Mouse (Mus musculus) MEL (cell line): ENCODE measurements at regions not wholly inside any gene's neighbourhood (a gene's known extent, or its start where the extent isn't known, plus 50 kb on each side); places are given as distances from the start of the nearest gene placed in this dataset.

Experiments used
- DNase-seq: peaks from one replicate; pipeline ENCODE4 v3.0.0; 2011; ENCODE audit warnings: low read depth, low spot score
- H3K27ac ChIP-seq: 2 replicates; pipeline ENCODE4 v1.5.1; 2012; ENCODE audit warnings: low read depth, mild to moderate bottlenecking, control low read depth, low read length, moderate library complexity; ENCODE audit not compliant: control insufficient read depth
- H3K27me3 ChIP-seq, 2 experiments: fragments of 150-350 bp in 1 of 2; sonication (generic) in 1 of 2; 2 replicates each; pipeline ENCODE4 v1.6.1; 2012; ENCODE audit warnings: low read length in 2 of 2, mild to moderate bottlenecking in 2 of 2, improper control_type of control experiment in 1 of 2, moderate library complexity in 1 of 2; ENCODE audit not compliant: insufficient read depth in 2 of 2, control insufficient read depth in 1 of 2
- H3K36me3 ChIP-seq, 2 experiments: 2 replicates each; pipeline ENCODE4 v1.6.1; 2012 to 2014; ENCODE audit warnings: low read length in 2 of 2, improper control_type of control experiment in 1 of 2, inconsistent platforms in 1 of 2, mild to moderate bottlenecking in 1 of 2; ENCODE audit not compliant: insufficient read depth in 2 of 2, control insufficient read depth in 1 of 2
- H3K4me1 ChIP-seq, 2 experiments: fragments of 150-350 bp in 1 of 2; sonication (generic) in 1 of 2; 2 replicates each; pipeline ENCODE4 v1.6.1; 2012; ENCODE audit warnings: low read length in 2 of 2, improper control_type of control experiment in 1 of 2, mild to moderate bottlenecking in 1 of 2; ENCODE audit not compliant: insufficient read depth in 2 of 2, control insufficient read depth in 1 of 2
- H3K4me3 ChIP-seq, 2 experiments: fragments of 150-350 bp in 1 of 2; sonication (generic) in 1 of 2; 2 replicates each; pipeline ENCODE4 v1.5.1; 2012; ENCODE audit warnings: low read depth in 2 of 2, low read length in 2 of 2, mild to moderate bottlenecking in 2 of 2, moderate library complexity in 2 of 2, control low read depth in 1 of 2, improper control_type of control experiment in 1 of 2; ENCODE audit not compliant: control insufficient read depth in 1 of 2, insufficient read depth in 1 of 2
- H3K79me2 ChIP-seq: 2 replicates; pipeline ENCODE4 v1.6.1; 2012; ENCODE audit warnings: mild to moderate bottlenecking, low read length, moderate library complexity; ENCODE audit not compliant: control insufficient read depth, poor library complexity, insufficient read depth
- H3K9ac ChIP-seq: 2 replicates; pipeline ENCODE4 v1.6.1; 2012; ENCODE audit warnings: low read depth, mild to moderate bottlenecking, control low read depth, low read length, moderate library complexity; ENCODE audit not compliant: control insufficient read depth, poor library complexity, severe bottlenecking
- H3K9me3 ChIP-seq: fragments of 150-350 bp; sonication (generic); replicated peaks from 2 replicates; pipeline ENCODE4 v1.6.1; 2012; ENCODE audit warnings: mild to moderate bottlenecking, low read length, improper control_type of control experiment, moderate library complexity; ENCODE audit not compliant: insufficient read depth
- CHD2 ChIP-seq: IDR thresholded peaks from 2 replicates; pipeline ENCODE4 v1.6.1; 2011; ENCODE audit warnings: low read length, improper control_type of control experiment
- CTCF ChIP-seq, 3 experiments: IDR thresholded peaks in 2 of 3; conservative IDR thresholded peaks in 1 of 3; 2 replicates each; pipeline ENCODE4 v1.5.1; 2011 to 2012; ENCODE audit warnings: low read length in 3 of 3, low read depth in 2 of 3, mild to moderate bottlenecking in 2 of 3, improper control_type of control experiment in 1 of 3, inconsistent platforms in 1 of 3, mixed read lengths in 1 of 3, moderate library complexity in 1 of 3; ENCODE audit not compliant: control insufficient read depth in 1 of 3, insufficient read depth in 1 of 3, poor library complexity in 1 of 3, severe bottlenecking in 1 of 3
- EP300 ChIP-seq, 2 experiments: IDR thresholded peaks; 2 replicates each; pipeline ENCODE4 v1.6.1; 2011; ENCODE audit warnings: improper control_type of control experiment in 2 of 2, low read length in 2 of 2, low read depth in 1 of 2, mild to moderate bottlenecking in 1 of 2
- ETS1 ChIP-seq: IDR thresholded peaks from 2 replicates; pipeline ENCODE4 v1.6.1; 2012; ENCODE audit warnings: low read depth, mild to moderate bottlenecking, inconsistent platforms, low read length, improper control_type of control experiment, moderate library complexity
- GABPA ChIP-seq: IDR thresholded peaks from 2 replicates; pipeline ENCODE4 v1.6.1; 2012; ENCODE audit warnings: low read depth, mild to moderate bottlenecking, inconsistent platforms, low read length, improper control_type of control experiment, moderate library complexity
- GATA1 ChIP-seq: IDR thresholded peaks from 2 replicates; pipeline ENCODE4 v1.6.1; 2011; ENCODE audit warnings: low read depth, low read length, improper control_type of control experiment
- HCFC1 ChIP-seq: IDR thresholded peaks from 2 replicates; pipeline ENCODE4 v1.6.1; 2012; ENCODE audit warnings: low read depth, mild to moderate bottlenecking, inconsistent platforms, low read length, improper control_type of control experiment, moderate library complexity
- KAT2A ChIP-seq: conservative IDR thresholded peaks from 2 replicates; pipeline ENCODE4 v1.6.1; 2012; ENCODE audit warnings: low read depth, low read length, improper control_type of control experiment, inconsistent platforms
- MAFK ChIP-seq: IDR thresholded peaks from 2 replicates; pipeline ENCODE4 v1.6.1; 2011; ENCODE audit warnings: low read depth, mild to moderate bottlenecking, low read length, improper control_type of control experiment, borderline replicate concordance
- MAZ ChIP-seq: IDR thresholded peaks from 2 replicates; pipeline ENCODE4 v1.6.1; 2012; ENCODE audit warnings: low read depth, mild to moderate bottlenecking, inconsistent platforms, low read length, improper control_type of control experiment
- MEF2A ChIP-seq: IDR thresholded peaks from 2 replicates; pipeline ENCODE4 v1.6.1; 2014; ENCODE audit warnings: low read depth, mild to moderate bottlenecking, inconsistent platforms, low read length, improper control_type of control experiment; ENCODE audit not compliant: poor library complexity, insufficient replicate concordance, severe bottlenecking; ENCODE audit errors: extremely low read depth
- MXI1 ChIP-seq: IDR thresholded peaks from 2 replicates; pipeline ENCODE4 v1.6.1; 2011; ENCODE audit warnings: mild to moderate bottlenecking, low read depth, low read length, improper control_type of control experiment
- MYC ChIP-seq: IDR thresholded peaks from 2 replicates; pipeline ENCODE4 v1.6.1; 2011; ENCODE audit warnings: low read depth, mild to moderate bottlenecking, low read length, improper control_type of control experiment, moderate library complexity
- POLR2A ChIP-seq, 2 experiments: IDR thresholded peaks; 2 replicates each; pipeline ENCODE4 v1.6.1; 2011 to 2012; ENCODE audit warnings: low read length in 2 of 2, mild to moderate bottlenecking in 2 of 2, control low read depth in 1 of 2, improper control_type of control experiment in 1 of 2, low read depth in 1 of 2, moderate library complexity in 1 of 2; ENCODE audit not compliant: control insufficient read depth in 1 of 2, insufficient read depth in 1 of 2, poor library complexity in 1 of 2
- POLR2AphosphoS5 ChIP-seq: IDR thresholded peaks from 2 replicates; pipeline ENCODE4 v1.6.1; 2012; ENCODE audit warnings: low read depth, borderline replicate concordance, mild to moderate bottlenecking, inconsistent platforms, low read length, moderate library complexity, mixed read lengths
- RAD21 ChIP-seq: IDR thresholded peaks from 2 replicates; pipeline ENCODE4 v1.6.1; 2011; ENCODE audit warnings: mild to moderate bottlenecking, low read depth, low read length, improper control_type of control experiment
- SIN3A ChIP-seq: IDR thresholded peaks from 2 replicates; pipeline ENCODE4 v1.6.1; 2012; ENCODE audit warnings: low read length, improper control_type of control experiment, inconsistent platforms
- TAL1 ChIP-seq: IDR thresholded peaks from 2 replicates; pipeline ENCODE4 v1.6.1; 2012; ENCODE audit warnings: mild to moderate bottlenecking, inconsistent platforms, low read length, moderate library complexity, mixed read lengths
- TCF12 ChIP-seq: IDR thresholded peaks from 2 replicates; pipeline ENCODE4 v1.6.1; 2014; ENCODE audit warnings: low read depth, mild to moderate bottlenecking, inconsistent platforms, low read length, improper control_type of control experiment, moderate library complexity
- UBTF ChIP-seq: IDR thresholded peaks from 2 replicates; pipeline ENCODE4 v1.6.1; 2012; ENCODE audit warnings: low read depth, mild to moderate bottlenecking, inconsistent platforms, low read length, improper control_type of control experiment, moderate library complexity, borderline replicate concordance; ENCODE audit not compliant: insufficient read depth
- USF1 ChIP-seq: IDR thresholded peaks from 2 replicates; pipeline ENCODE4 v1.6.1; 2014; ENCODE audit warnings: low read depth, mild to moderate bottlenecking, inconsistent platforms, low read length, improper control_type of control experiment, moderate library complexity
- ZKSCAN1 ChIP-seq: IDR thresholded peaks from 2 replicates; pipeline ENCODE4 v1.6.1; 2012; ENCODE audit warnings: low read depth, mild to moderate bottlenecking, inconsistent platforms, low read length, improper control_type of control experiment, moderate library complexity
- ZMIZ1 ChIP-seq: IDR thresholded peaks from 2 replicates; pipeline ENCODE4 v1.6.1; 2012; ENCODE audit warnings: low read depth, mild to moderate bottlenecking, inconsistent platforms, low read length, improper control_type of control experiment, moderate library complexity
- ZNF384 ChIP-seq: IDR thresholded peaks from 2 replicates; pipeline ENCODE4 v1.6.1; 2012; ENCODE audit warnings: low read depth, mild to moderate bottlenecking, inconsistent platforms, low read length, improper control_type of control experiment

DNA sequence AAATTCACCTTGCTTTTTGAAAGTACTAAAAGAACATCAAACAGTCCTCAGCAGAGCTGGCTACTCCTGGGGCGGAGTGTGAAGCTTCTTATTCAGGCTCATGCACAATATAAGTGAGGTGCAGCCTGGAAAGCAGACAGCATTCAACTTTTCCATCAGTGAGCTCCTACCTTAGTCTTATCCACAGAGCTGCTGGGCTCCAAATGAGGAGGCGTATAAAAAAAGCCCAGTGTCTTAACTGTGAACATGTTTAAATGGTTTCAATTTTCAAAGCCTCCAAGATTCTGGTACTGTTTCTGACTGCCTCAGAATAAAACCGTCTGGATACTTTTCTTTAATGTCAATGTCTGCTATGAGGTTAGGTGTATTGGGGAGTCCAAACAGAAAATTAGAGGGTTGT is 310.5 kb downstream of the Icos start:
- Histone ChIP-seq H3K27me3 (no peaks in the 10 kb centered on the region), H3K79me2 (no peaks in the 10 kb centered on the region)
- TF ChIP-seq TCF12 (no peak), TAL1 (no peak), MAZ (no peak), MYC (no peak), GATA1 (no peak), MEF2A (no peak), GABPA (no peak), POLR2A (IDR thresholded peaks at IDR 0.05; ENCODE audit: control insufficient read depth in 1 of 2, insufficient read depth in 1 of 2, low read depth in 1 of 2, low read length in 2 of 2, poor library complexity in 1 of 2) (no peak), SIN3A (no peak), CTCF (IDR thresholded peaks at IDR 0.05 in 2 of 3, conservative IDR thresholded peaks at IDR 0.05 in 1 of 3; ENCODE audit: control insufficient read depth in 1 of 3, insufficient read depth in 1 of 3, low read depth in 2 of 3, low read length in 3 of 3, poor library complexity in 1 of 3, severe bottlenecking in 1 of 3) (no peak), KAT2A (no peak), USF1 (no peak)

GRCm38 (mm10) chr1:61288946-61289345 is 311.2 kb downstream of the Icos start:
- no peaks in the 10 kb centered on the region for H3K27me3 ChIP-seq
- no peak overlapping the region for H3K27ac ChIP-seq
- H3K4me3 ChIP-seq = no peak overlapping the region
- DNase-seq = no peak
- TF ChIP-seq SIN3A = no peak
- TF ChIP-seq ZMIZ1 = no peak
- TF ChIP-seq EP300 (IDR thresholded peaks at IDR 0.05; ENCODE audit: low read depth in 1 of 2, low read length in 2 of 2) = no peak
- no peak for TF ChIP-seq POLR2A (IDR thresholded peaks at IDR 0.05; ENCODE audit: control insufficient read depth in 1 of 2, insufficient read depth in 1 of 2, low read depth in 1 of 2, low read length in 2 of 2, poor library complexity in 1 of 2)
- no peak for TF ChIP-seq TCF12
- TF ChIP-seq KAT2A = no peak
- TF ChIP-seq CTCF (IDR thresholded peaks at IDR 0.05 in 2 of 3, conservative IDR thresholded peaks at IDR 0.05 in 1 of 3; ENCODE audit: control insufficient read depth in 1 of 3, insufficient read depth in 1 of 3, low read depth in 2 of 3, low read length in 3 of 3, poor library complexity in 1 of 3, severe bottlenecking in 1 of 3) = no peak
- TF ChIP-seq ZKSCAN1 = no peak
- no peak for TF ChIP-seq UBTF
- no peak for TF ChIP-seq RAD21
- TF ChIP-seq CHD2 = no peak
- no peak for TF ChIP-seq ZNF384
- no peak for TF ChIP-seq HCFC1
- no peak for TF ChIP-seq USF1
- no peak for TF ChIP-seq MAZ
- no peak for TF ChIP-seq MXI1
- TF ChIP-seq MAFK = no peak
- TF ChIP-seq ETS1 = no peak
- TF ChIP-seq POLR2AphosphoS5 = no peak
- no peaks in the 10 kb centered on the region for H3K79me2 ChIP-seq
- no peaks in the 10 kb centered on the region for H3K4me1 ChIP-seq
- no peaks in the 10 kb centered on the region for H3K36me3 ChIP-seq
- H3K9me3 ChIP-seq = no peaks in the 10 kb centered on the region
- no peak overlapping the region for H3K9ac ChIP-seq

More for the DNA sequence above, 310.5 kb downstream of the Icos start:
- Histone ChIP-seq H3K9me3 (no peaks in the 10 kb centered on the region), H3K36me3 (no peaks in the 10 kb centered on the region), H3K4me1 (no peaks in the 10 kb centered on the region), H3K9ac (no peak overlapping the region), H3K4me3 (no peak overlapping the region), H3K27ac (no peak overlapping the region)
- no peak for DNase-seq
